Mouse (Mus musculus) cerebellum, adult 11-12 months (tissue): Measurements from ENCODE around the gene Asic2.

ENCODE experiments used
- DNase-seq: peaks from one replicate; pipeline ENCODE4 v3.0.0; 2022

Gene Asic2

DNA sequence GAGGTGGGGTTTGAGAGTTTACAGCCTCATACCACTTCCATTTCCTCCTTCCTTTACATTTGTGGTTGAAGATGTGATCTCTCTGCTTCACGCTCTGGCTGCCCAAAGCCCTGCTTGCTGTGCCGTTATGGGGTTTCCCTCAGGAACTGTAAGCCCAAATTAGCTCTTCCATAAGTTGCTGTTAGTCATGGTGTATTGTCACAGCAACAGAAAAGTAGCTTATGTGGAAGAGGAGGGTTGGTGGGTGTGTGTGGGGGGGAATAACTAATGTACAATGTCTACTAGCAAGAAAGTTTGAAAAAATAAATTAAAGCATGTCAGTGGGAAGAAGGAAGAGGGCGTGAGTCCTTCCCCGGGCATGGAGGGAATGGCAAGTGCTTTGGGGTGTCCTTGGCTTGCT lies 896.4 kb downstream of the Asic2 start:
- DNase-seq = no peak

DNA sequence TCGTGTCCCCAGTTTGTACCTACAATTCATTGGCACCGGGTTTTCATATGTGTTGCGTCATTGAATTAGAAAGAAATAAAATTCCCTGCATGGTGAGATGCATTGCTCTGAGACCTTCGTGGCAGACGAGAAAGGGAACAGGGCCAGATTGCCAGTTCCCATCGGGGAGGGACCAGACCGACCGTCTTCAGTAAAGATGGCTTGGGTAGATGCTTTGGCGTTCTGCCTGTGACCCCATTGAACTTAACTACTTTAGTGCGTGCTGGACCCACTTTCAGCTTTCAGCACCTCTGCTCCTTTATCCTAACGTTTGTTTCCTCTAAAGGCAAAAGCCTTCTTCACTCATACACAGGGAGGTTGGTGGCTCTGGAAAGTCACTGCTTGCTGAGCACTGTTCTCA lies 902.9 kb downstream of the Asic2 start:
- no peak for DNase-seq

DNA sequence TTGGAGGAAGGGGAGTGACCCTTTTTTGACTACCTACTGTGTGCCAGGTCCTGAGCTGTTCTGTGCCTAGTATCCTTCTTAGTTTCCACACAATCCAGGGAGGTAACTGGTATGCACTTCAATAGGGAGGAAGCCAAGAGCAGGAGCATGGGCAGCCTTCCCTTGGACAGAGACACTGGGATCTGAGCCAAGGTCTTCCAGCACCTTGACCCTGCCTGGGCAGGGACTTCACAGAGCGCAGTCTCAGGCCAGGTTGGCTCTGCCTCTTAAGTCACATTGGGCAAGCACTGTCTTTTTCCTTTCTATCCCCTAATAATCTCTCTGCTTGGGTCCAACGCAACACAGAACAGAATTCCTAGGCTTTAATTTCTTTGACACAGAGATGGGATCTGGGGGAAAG lies 904.3 kb downstream of the Asic2 start:
- no peak for DNase-seq

DNA sequence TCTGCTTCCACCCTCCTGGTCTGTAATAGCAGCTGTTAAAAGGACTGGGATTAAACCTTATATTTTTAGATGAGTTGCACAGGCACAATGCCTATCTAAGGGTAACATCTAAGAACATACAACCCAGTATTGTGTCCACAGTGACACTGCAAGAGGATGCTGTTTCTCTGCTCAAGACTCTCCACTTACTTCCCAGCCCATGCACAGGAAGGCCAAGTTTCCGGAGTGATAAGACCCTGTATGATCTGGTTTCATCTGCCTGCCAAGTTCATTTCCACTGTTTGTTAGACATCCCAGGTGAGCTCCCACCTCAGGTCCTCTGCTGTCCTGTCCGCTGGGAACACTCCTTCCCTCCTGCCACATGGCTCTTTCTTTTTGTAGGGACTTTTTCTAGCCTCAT lies 908.2 kb downstream of the Asic2 start:
- DNase-seq = no peak

DNA sequence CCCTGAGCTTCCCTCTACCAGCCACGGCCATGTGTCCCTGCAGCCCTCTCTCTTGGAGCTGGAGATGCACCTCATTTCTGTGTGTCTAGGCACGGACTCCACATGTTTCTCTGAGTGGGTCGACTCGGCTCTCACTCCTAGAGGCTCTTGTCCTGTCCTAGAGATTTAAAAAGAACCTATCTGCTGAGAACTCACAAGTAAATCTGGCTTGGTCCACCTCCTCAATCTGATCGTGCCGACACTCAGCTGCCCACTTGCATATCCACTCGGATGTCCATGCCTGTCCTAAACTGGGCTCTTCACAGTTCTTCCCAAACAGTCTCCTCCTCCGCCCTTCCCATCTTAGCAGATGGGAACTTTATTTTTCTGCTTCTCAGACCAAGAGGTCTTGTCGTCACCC lies 908.7 kb downstream of the Asic2 start:
- no peak for DNase-seq

DNA sequence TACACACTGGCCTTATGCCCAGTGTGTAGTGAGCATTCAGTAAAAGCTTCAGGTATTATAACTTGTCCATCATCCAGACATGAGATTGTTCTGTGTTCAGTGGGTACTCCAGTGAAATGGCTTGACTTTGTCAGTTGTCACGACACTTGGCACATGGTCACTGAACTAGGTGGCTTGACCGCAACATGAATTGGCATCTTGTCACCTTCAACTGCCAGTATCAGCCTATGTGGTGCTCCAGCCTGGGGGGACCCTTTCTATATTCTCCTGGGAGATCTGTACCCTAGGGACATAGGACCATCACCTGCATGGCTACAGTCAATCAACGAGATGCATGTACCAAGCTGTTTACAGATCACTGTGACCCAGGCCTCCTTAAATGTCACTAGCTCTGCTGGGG lies 910.8 kb downstream of the Asic2 start:
- DNase-seq = peak; percentile 15

DNA sequence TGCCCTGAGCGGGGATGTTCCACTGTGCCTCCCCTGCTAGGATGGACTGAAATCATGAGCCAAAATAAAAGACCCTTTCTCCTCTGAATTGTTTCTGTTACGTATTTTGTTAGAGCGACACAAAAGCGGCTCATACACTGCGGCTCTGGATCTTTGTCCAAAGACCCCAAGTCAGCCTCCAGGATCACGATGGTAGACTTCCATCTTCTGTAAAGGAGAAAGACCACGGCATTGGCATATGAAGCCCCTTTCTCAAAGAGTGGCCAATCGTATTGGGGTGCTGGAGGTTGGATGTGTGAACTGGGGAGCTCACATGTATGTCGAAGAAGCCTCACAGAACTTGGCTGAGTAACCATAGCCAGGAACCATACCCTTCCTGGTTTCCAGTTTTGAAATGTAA lies 911.5 kb downstream of the Asic2 start:
- DNase-seq = no peak

DNA sequence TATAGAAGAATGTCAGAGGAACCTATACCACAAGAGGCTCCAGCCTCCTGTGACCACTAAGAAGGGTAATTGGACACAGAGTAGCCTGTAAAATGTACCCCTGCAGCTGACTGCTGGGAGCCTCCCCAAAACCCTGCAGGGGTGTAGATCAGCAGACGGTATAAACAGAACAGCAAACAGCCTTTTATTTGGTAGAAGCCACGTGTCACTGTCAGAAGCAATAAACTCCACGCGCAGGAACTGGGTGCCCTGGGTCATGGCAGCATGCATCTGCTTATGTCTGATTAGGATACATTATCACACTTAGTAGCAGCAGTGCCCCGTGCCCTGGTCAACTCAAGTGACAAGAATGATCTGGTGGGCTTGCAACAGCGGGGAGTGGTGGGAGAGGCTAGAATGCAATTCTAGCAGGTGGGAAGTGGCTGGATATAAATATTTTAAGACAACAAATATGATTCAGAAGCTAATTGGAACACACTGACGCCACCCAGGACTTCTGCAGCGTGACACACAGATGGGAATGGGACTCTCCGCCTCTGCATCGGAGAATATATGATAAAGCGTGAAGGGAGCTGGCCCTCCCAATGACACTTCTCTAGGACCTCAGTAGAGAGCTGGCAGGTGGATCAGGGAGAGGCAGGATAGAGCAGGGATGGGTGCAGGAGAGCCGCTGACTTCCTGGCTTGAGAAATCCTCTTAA lies 912.7 kb downstream of the Asic2 start:
- DNase-seq = peak; percentile 13

DNA sequence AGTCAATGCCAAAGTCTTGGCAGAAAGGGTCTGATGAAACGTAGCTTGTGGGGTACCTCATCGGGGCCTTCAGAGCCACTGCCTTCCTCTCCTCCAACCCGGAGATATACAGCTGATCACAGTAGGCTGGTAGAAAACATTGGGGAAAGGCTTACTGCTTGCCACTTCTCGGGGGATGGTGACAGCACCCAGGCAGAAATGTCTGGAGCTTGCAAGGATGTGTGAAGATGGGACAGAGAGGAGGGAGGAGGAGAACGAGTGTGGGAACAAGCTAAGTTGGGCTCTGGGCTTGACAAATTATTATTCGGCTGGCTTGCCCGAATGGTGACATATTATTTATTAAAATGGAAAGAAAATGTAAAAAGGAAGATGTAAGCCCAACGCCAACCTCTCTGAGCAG lies 914.4 kb downstream of the Asic2 start:
- no peak for DNase-seq

DNA sequence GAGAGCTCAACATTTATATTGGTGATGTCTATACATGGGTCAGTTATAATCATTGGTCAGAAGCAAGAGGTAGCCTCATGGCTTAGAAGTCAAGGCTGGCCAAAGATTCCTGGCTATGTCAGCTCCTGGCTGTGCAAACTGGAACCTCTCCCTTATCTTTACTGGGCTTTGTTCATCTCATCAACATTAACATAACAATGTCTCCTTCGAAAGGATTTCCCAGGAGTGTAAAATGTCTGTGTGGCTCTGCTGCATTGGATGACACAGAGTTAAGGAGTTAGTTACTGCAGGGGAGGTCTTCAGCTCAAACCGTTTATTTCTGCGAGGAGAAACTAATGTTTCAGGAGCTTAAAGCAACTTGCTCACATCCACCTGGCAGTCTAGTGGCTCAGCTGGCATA lies 926.6 kb downstream of the Asic2 start:
- no peak for DNase-seq

DNA sequence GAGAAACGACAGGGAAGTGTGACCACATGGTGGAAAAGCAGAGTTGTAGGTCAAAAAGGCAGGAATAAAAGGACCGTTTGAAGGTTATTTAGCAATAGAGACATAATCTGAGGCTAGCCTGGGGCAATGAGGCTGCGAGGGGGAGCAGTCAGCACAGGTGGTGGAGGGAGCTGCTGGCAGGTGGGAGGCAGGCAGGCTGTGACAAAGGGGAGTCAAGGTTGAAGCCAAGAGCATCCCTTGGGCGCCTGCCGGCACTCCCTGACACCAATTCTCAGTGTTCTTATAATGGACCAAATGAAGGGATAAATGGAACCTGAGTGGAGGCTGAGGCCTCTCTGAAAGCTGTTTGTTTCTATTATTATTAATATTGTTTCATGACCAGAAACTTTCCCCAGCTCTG lies 928.3 kb downstream of the Asic2 start:
- DNase-seq = peak; percentile 22

DNA sequence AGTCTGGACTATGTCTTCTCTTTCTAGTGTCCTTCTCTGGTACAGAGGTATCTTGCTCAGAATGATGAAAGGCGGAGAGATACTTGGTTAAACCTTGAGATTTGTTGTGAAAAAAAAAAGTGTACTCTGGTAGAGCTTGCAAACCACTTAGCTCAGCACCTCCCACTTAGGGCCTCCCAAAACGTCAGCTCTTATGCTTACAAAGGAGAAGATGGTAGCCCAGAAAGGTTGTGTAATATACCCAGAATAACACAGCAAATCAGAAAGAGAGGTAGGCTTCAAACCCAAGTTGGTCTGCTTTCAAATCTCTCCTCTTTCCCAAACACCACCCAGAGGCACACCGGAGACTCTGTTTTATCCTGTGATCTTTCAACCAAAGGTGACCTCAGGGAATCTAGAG lies 936.1 kb downstream of the Asic2 start:
- DNase-seq = no peak

DNA sequence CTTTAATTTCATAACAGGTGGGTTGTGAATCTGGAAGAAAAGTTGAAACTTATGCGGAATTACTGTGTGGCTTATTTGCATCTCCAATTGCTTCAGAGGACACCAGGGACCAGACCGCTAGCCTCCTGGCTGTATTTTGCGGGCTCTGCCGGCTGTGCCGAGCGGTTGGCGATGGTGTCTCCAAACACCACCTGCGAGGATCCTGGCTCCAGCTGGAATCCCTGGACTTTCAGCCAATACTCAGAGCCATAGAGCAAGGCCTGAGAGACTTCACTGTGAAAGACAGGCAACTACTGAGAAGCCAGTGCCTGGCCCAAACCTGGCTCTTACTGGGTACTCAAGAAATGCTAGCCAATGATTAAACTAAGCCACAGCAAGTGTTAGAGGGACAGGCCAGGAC lies 953.5 kb downstream of the Asic2 start:
- DNase-seq = peak; percentile 30

DNA sequence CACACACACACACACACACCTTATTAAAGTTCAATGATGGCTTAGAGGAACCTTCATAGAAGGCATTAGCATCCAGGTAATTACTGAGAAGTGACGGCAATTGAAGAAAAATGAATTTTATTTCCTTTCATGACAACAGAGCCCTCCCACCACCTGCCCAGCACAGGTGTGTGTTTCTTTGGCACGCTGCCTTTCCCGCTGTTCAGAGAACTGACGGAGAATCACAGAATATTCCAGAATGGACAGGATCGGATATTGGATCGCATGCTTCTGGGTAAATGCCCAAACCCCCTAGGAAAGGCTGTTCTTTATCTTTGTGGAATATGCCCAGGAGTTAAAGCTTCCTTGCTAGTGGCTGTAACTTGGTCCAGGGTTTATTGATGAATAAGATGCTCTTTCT lies 954.8 kb downstream of the Asic2 start:
- no peak for DNase-seq

DNA sequence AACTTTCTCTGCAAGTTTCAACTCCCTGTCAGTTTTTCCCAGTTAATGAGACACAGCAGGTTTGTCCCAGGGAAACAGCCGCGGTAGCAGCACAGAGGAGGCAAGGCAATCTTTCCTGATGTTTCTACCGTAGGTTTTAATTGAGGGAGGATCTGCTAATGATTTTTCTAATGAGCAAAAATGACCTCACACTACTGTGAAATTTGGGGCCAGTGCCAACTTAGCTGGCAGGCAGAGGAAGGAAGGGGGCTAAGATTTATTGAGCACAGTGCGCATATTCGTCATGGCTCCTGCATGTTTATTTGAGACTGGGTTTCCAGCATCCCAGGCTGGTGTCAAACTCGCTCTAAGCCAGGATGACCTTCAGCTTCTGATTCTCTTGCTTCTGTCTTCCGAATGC lies 957.5 kb downstream of the Asic2 start:
- DNase-seq = no peak

DNA sequence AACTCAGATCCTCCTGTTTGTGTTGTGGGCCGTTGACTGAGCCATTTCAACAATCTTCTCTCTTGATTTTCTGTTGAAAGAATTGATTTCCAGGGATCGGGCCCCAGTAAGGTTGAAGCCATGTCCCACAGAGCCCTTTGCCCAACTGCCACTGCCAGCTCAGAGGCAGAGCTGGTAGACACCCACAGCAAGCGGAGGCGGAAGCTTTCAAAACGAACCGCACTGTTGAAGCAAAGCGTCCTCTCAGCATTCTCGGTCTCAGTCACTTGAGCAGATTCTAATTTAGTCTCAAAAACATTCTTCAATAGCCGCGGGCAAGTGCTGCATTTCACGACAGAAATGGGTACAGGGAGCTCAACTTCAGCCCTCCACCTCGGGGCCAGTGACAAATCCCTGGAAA lies 958.9 kb downstream of the Asic2 start:
- no peak for DNase-seq

DNA sequence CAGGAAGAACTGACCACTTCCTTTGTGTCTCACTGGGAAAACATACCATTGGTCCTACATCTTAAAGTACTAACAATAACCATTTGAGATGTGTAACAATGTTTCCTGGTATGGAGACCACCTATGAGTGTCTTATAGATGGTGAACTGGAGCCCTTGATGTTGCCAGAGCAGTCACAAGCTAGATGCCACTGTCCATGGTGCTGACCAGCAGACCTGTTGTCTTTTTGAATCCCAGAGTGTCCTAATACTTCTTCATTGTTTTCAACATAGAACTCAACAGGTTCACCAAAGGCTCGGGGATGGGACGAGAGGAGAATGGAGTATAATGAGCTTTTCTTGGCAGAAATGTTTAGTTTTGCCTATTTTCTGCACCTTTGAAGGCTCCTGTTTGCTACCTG lies 962.4 kb downstream of the Asic2 start:
- no peak for DNase-seq

DNA sequence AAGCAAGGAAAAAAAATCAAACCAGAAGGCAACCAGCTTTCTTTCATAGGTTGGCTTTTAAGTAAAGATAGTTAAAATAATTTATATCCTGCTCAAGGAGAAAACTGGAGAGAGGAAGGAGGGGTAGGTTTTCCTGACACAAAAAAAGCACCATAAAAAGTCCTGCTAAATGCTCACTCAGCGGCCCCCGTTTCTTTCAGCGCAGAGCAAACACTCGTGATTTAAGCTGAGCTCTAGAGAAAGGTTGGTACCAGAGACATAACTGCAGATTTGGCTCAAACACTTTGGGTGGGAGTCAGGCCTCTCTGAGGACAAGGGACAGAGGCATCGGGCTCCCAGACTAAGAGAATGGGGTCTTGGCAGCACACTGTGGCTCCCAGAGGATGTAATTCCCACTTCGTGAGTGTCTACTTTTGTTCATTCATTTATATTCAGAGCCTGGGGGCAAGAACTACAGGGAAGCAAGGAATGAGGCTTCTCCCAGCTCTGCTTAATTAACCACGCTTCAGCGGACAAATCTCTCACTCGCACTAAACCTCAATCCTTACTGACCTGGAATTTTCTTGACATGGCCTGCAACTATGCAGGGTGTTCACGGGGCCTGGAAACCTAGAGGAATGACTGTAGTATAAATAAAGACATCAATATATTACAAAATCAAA lies 965.4 kb downstream of the Asic2 start:
- no peak for DNase-seq

DNA sequence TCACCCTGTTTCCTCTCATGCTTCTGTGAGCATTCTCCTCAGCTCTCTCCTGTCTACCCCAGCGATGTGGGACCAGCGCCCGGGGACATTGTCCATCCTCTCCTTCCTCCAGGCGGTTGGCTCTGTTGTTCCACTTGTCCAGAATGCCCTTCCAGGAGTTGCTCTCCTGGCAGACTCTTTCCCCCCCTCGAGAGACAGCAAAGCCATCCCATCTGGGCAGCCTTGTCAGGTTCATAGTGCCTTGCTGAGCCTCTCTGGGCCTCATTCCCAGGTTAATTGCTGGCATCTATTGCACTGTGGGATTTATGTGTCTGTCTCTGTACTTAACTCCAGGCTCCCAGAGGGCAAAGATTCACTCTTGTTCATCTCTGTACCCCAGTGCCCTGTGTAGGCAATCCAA lies 972.6 kb downstream of the Asic2 start:
- DNase-seq = peak; percentile 36

DNA sequence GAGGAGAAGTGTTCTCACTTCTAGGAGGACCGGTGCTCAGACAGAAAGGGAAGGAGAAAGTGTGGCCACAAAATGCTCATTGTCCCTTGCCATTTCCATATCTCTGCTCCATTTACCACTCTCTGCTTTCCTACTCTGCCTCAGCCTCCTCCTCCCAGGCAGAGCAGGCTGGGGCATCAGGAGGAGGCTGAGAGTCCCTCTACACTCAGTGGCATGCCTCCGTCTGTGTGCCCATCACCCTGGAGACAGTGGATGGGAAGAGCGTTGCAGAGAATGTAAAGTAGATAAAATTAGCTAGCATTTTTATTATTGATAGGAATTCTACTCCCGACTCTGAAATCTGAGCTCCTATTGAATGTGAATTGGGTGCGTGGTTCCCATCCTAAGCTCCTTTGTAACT lies 984.7 kb downstream of the Asic2 start:
- peak; percentile 9 for DNase-seq

DNA sequence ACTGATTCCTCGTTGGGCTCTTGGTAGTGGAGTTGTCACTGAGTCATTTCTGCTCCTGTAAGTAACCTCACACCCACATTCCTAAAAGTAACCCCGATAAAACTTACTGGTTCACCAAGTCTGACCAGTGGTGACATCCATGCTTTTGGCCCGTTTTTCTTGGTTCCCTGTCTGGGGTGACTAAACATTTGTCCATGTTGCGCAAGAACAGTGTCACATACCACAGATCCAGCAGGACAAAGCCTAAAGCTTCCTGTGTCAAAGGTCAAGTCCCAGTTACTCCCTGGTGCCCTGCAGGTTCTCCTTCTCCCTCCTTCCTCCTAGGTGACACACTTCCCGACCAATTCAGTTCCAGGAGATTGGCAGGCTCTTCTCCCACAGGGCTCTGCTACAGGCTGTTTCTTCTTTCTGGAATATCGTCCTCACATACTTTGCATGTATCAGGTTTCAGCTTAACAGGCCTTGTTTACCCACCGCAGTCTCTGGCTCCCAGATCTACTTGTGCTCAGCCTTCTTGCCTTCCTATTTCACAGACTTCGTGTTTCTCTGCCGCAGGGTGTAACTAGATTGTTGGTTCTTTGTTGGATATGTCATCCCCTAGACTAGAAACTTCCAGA lies 991.9 kb downstream of the Asic2 start:
- DNase-seq = no peak

DNA sequence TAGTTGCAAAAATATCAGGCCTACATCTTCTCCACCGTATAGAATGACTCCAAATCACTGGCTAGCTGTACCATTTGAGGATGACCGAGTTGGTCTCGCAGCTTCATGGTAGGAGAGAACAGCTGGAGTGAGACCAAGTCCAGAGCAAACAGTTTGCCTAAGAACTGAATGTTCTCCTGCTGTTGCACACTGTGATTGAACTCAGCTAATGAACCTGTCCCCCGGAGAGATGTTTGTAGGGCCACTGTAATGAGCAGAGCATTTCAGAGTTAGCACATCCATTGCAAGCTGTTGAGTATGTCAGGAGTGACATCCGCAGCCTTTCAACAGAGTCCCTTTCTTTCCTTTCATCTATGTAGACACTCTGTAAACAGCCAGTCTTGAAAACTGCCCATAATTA lies 993.6 kb downstream of the Asic2 start:
- no peak for DNase-seq

DNA sequence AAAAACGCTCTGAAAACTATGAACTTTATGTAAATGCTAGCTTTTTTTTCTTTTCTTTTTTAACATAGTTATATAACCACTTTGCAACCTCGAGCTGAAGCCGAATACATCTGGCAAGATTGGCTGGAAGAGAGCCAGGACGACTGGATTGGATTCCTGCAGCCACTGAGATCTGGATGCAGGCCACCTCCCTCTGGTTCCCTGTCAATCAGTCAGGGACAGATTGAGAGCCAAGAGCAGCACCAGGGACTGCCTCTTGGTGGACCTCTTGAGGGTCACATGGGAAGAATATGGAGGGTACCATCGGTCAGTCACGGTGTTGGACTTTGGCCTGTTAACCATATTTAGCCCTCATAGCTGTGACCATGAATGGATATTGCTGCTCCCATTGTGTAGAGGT lies 994.3 kb downstream of the Asic2 start:
- peak; percentile 19 for DNase-seq

DNA sequence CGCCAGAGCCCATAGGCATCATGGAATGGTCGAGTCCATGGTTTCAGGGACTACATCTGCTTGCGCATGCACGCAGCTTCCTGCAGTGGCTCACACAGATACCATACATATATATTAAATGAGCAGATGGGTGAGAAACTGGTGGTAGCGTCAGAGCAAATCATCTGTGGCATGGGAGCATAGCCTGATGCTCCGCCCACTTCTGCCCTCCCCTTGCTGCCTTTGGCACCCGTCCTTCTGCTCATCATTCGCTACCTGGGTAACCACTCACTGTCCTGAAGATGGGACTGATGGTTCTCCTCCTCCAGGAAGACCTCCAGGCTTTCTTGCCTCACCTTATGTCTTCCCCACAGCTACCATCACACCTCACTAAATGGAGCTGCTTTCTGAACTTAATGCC lies 995.0 kb downstream of the Asic2 start:
- DNase-seq = no peak

DNA sequence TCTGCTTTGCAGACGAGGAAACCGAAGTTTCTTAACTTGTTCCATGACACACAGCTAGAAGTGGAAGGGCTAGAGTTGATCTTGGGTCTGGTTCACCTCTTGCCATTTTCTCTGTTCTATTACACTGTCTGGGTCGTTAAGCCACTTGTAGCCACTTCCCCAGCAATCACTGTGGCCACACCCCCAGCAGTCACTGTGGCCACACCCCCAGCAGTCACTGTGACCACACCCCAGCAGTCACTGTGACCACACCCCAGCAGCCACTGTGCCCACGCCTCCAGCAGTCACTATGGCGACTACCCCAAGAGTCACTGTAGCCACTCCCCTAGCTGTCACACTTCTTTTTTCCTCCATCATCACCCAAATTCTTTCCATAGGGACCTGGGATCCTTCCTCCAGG lies 1000.7 kb downstream of the Asic2 start:
- no peak for DNase-seq
